Mouse (Mus musculus): ENCODE measurements around the gene Gbe1. TPM values are rescaled to one million over a fixed set of nuclear protein-coding genes. Genes with fewer than 3 reads are reported as not detected.

Gene Gbe1
- total RNA-seq, 2 experiments from 2014 or later, result 10.5 to 12.2 TPM

GRCm38 (mm10) chr16:70351641-70352280, 38.0 kb downstream of the Gbe1 start:
- intact Hi-C loops (cut with DNase I), result no loop called here
- no peak for DNase-seq (ENCODE audit: low spot score in 2 of 2)

- no peak for DNase-seq (ENCODE audit: low spot score in 2 of 2)
- intact Hi-C loops (cut with DNase I), result no loop called here
Measured at GRCm38 (mm10) chr16:70352571-70352970, 38.8 kb downstream of the Gbe1 start.

GRCm38 (mm10) chr16:70353058-70353457, 39.3 kb downstream of the Gbe1 start:
- DNase-seq (ENCODE audit: low spot score in 2 of 2), result no peak
- intact Hi-C loops (cut with DNase I), result no loop called here

- DNase-seq (ENCODE audit: low spot score in 2 of 2), result no peak
- intact Hi-C loops (cut with DNase I), result no loop called here
Measured at GRCm38 (mm10) chr16:70358326-70358725, 44.6 kb downstream of the Gbe1 start.

- DNase-seq (ENCODE audit: low spot score in 2 of 2), result no peak
- intact Hi-C loops (cut with DNase I), result no loop called here
Measured at GRCm38 (mm10) chr16:70365229-70365628, 51.5 kb downstream of the Gbe1 start.

GRCm38 (mm10) chr16:70381045-70381444, 67.3 kb downstream of the Gbe1 start:
- no peak for DNase-seq (ENCODE audit: low spot score in 2 of 2)
- intact Hi-C loops (cut with DNase I), result no loop called here

GRCm38 (mm10) chr16:70385494-70385893, 71.7 kb downstream of the Gbe1 start:
- intact Hi-C loops (cut with DNase I), result no loop called here
- DNase-seq (ENCODE audit: low spot score in 2 of 2), result no peak

GRCm38 (mm10) chr16:70387385-70387784, 73.6 kb downstream of the Gbe1 start:
- no peak for DNase-seq (ENCODE audit: low spot score in 2 of 2)
- intact Hi-C loops (cut with DNase I), result no loop called here

- intact Hi-C loops (cut with DNase I), result no loop called here
- no peak for DNase-seq (ENCODE audit: low spot score in 2 of 2)
Measured at GRCm38 (mm10) chr16:70395276-70395675, 81.5 kb downstream of the Gbe1 start.

- intact Hi-C loops (cut with DNase I), result no loop called here
- DNase-seq (ENCODE audit: low spot score in 2 of 2), result no peak
Measured at GRCm38 (mm10) chr16:70407780-70408179, 94.0 kb downstream of the Gbe1 start.

- intact Hi-C loops (cut with DNase I), result no loop called here
- DNase-seq (ENCODE audit: low spot score in 2 of 2), result no peak
Measured at GRCm38 (mm10) chr16:70421077-70421476, 107.3 kb downstream of the Gbe1 start.

- DNase-seq (ENCODE audit: low spot score in 2 of 2), result no peak
- intact Hi-C loops (cut with DNase I), result no loop called here
Measured at GRCm38 (mm10) chr16:70449520-70449919, 135.8 kb downstream of the Gbe1 start.

GRCm38 (mm10) chr16:70475583-70475982, 161.8 kb downstream of the Gbe1 start:
- DNase-seq (ENCODE audit: low spot score in 2 of 2), result no peak

GRCm38 (mm10) chr16:70476161-70476560, 162.4 kb downstream of the Gbe1 start:
- intact Hi-C loops (cut with DNase I), result no loop called here
- no peak for DNase-seq (ENCODE audit: low spot score in 2 of 2)

More at GRCm38 (mm10) chr16:70475583-70475982, 161.8 kb downstream of the Gbe1 start:
- intact Hi-C loops (cut with DNase I), result no loop called here

- intact Hi-C loops (cut with DNase I), result no loop called here
- DNase-seq (ENCODE audit: low spot score in 2 of 2), result no peak
Measured at GRCm38 (mm10) chr16:70480494-70480893, 166.7 kb downstream of the Gbe1 start.

- DNase-seq (ENCODE audit: low spot score in 2 of 2), result no peak
- intact Hi-C loops (cut with DNase I), result no loop called here
Measured at GRCm38 (mm10) chr16:70506457-70506856, 192.7 kb downstream of the Gbe1 start.

GRCm38 (mm10) chr16:70510938-70511337, 197.2 kb downstream of the Gbe1 start:
- DNase-seq (ENCODE audit: low spot score in 2 of 2), result no peak
- intact Hi-C loops (cut with DNase I), result no loop called here

GRCm38 (mm10) chr16:70522861-70523260, 209.1 kb downstream of the Gbe1 start:
- intact Hi-C loops (cut with DNase I), result no loop called here
- DNase-seq (ENCODE audit: low spot score in 2 of 2), result no peak

- no peak for DNase-seq (ENCODE audit: low spot score in 2 of 2)
- intact Hi-C loops (cut with DNase I), result no loop called here
Measured at GRCm38 (mm10) chr16:70523566-70523965, 209.8 kb downstream of the Gbe1 start.

- intact Hi-C loops (cut with DNase I), result no loop called here
- no peak for DNase-seq (ENCODE audit: low spot score in 2 of 2)
Measured at GRCm38 (mm10) chr16:70524273-70524672, 210.5 kb downstream of the Gbe1 start.

- no peak for DNase-seq (ENCODE audit: low spot score in 2 of 2)
- intact Hi-C loops (cut with DNase I), result no loop called here
Measured at GRCm38 (mm10) chr16:70527224-70527623, 213.5 kb downstream of the Gbe1 start.

- intact Hi-C loops (cut with DNase I), result no loop called here
- DNase-seq (ENCODE audit: low spot score in 2 of 2), result no peak
Measured at GRCm38 (mm10) chr16:70535224-70535623, 221.5 kb downstream of the Gbe1 start.
